In the genomic region with DNA sequence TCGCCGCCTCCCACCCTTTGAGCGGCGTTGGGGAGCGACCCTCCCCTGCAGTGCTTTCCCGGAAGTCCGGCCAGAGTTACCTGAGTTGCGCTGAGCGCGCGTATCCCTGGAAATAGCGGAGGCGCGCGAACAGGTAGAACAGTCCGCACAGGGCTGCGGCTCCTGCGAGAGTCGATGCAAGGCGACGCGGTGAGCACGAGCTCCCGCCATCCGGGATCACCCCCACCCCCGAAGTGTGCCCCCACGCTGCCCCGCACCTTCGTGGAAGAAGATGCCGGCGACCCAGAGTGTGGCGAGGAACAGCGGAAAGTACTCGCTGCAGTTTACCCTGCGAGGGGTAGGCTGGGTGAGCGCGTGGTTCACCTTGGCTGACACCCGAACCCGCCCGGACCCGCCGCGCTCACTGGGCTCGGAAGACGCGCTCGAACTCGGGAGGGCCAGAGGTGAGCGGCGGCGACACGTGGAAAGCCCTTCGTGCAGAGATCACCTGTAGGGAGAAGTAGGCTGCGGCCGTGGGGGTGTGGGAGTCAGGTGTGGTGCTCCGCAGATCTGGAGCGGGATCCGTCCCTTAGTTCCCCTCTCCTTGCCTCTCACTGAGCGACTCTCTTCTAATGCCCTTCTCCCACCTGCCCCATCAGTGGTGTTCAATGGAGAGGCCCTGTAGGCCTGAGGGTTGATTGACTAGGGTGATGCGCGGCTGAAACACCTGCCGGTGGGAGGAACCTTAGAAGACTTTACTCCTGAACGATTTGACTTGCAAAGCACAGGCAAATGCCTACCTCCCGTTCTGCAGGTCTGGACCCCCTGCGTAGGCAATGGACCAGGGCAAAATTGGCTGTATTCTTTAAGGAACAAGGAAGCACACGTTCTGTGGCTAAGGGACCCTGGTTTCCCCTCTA, we compare ENCODE assay signal across 8 mouse cellular contexts. TPM values are rescaled to one million over a fixed set of nuclear protein-coding genes. Genes with fewer than 3 reads are reported as not detected.
DNase-seq lines count a peak whose midpoint lies in the region; ATAC-seq lines count a peak whose summit lies in the region.

No protein-coding gene starts in this region.

- peaks cover 24% of the 10 kb centered on the region for H3K27me3 ChIP-seq in heart, embryonic 14.5 days (ENCODE audit: control insufficient read depth, insufficient read depth, low read length)
- H3K27me3 ChIP-seq in hindbrain, embryonic 11.5 days (ENCODE audit: control insufficient read depth, insufficient read depth, low read length), result peaks cover 18% of the 10 kb centered on the region
- H3K27me3 ChIP-seq in liver, embryonic 15.5 days, result peaks cover 14% of the 10 kb centered on the region

- DNase-seq in heart, postnatal 25 days (ENCODE audit: low spot score), result no peak
- peak; percentile 56 for DNase-seq in R1 (ENCODE audit: low read depth, low spot score)
- DNase-seq in hindbrain, embryonic 11.5 days (ENCODE audit: low spot score), result no peak
- DNase-seq in right cerebral cortex, postnatal 14 days, result no peak
- DNase-seq in ovary, postnatal 36 days (ENCODE audit: low spot score), result no peak
- DNase-seq in layer of hippocampus, postnatal 10 days (ENCODE audit: low spot score in 2 of 2), result no peak

- ATAC-seq in heart, embryonic 14.5 days (ENCODE audit: insufficient number of reproducible peaks, insufficient read depth, low FRiP score, low read depth), result peak; percentile 7; the same call in 1 of the 2 replicates
- ATAC-seq in hindbrain, embryonic 11.5 days (ENCODE audit: low FRiP score), result peak; percentile 51; the same call in 1 of the 2 replicates
- peak; percentile 54 for ATAC-seq in liver, embryonic 15.5 days (ENCODE audit: insufficient read depth)

- peak overlapping the region; percentile 73 for H3K9ac ChIP-seq in heart, embryonic 14.5 days (ENCODE audit: low read length)
- H3K9ac ChIP-seq in hindbrain, embryonic 11.5 days (ENCODE audit: low read depth, low read length), result peak overlapping the region; percentile 48; the same call in 1 of the 2 replicates
- H3K9ac ChIP-seq in liver, embryonic 15.5 days, result peak overlapping the region; percentile 60

- no peak overlapping the region for H3K27ac ChIP-seq in heart, embryonic 14.5 days (replicated peaks in 1 of 2; ENCODE audit: control insufficient read depth in 1 of 2, insufficient read depth in 1 of 2, low read depth in 2 of 2, low read length in 2 of 2)
- H3K27ac ChIP-seq in hindbrain, embryonic 11.5 days (ENCODE audit: low read depth, low read length), result no peak overlapping the region
- H3K27ac ChIP-seq in liver, embryonic 15.5 days (replicated peaks), result no peak overlapping the region

- peak overlapping the region; percentile 94 for H3K4me2 ChIP-seq in heart, embryonic 14.5 days (ENCODE audit: low read length)
- H3K4me2 ChIP-seq in hindbrain, embryonic 11.5 days (replicated peaks; ENCODE audit: low read depth, low read length), result peak overlapping the region; percentile 87
- H3K4me2 ChIP-seq in liver, embryonic 15.5 days, result peak overlapping the region; percentile 98

- H3K36me3 ChIP-seq in heart, embryonic 14.5 days (ENCODE audit: control insufficient read depth, insufficient read depth, low read length), result peaks cover 32% of the 10 kb centered on the region
- H3K36me3 ChIP-seq in hindbrain, embryonic 11.5 days (ENCODE audit: control insufficient read depth, insufficient read depth, low read length), result peaks cover 4% of the 10 kb centered on the region; the same call in 1 of the 2 replicates
- peaks cover 36% of the 10 kb centered on the region for H3K36me3 ChIP-seq in liver, embryonic 15.5 days (replicated peaks)

- intact Hi-C loops in heart, postnatal 25 days (cut with DNase I), result loop anchor here (2.0 to 5.0 kb wide), 2 partner anchors 54 to 125 kb away; no protein-coding TSS in a partner anchor

- peaks cover 14 to 17% of the 10 kb centered on the region in 2 experiments; a peak in 3 of 4 replicates for H3K4me1 ChIP-seq in heart, embryonic 14.5 days (ENCODE audit: control insufficient read depth in 2 of 2, insufficient read depth in 2 of 2, low read length in 2 of 2)
- peaks cover 2% of the 10 kb centered on the region; the same call in 1 of the 2 replicates for H3K4me1 ChIP-seq in hindbrain, embryonic 11.5 days (replicated peaks; ENCODE audit: control insufficient read depth, insufficient read depth, low read length)
- peaks cover 49% of the 10 kb centered on the region for H3K4me1 ChIP-seq in liver, embryonic 15.5 days (replicated peaks)

- H3K4me3 ChIP-seq in heart, embryonic 14.5 days (ENCODE audit: control insufficient read depth in 1 of 2, insufficient read depth in 1 of 2, low read depth in 1 of 2, low read length in 2 of 2), result peak overlapping the region; percentile 52 to 61
- peak overlapping the region; percentile 54 for H3K4me3 ChIP-seq in hindbrain, embryonic 11.5 days (ENCODE audit: low read depth, low read length)
- H3K4me3 ChIP-seq in liver, embryonic 15.5 days (replicated peaks), result peak overlapping the region; percentile 70

- 2% methylated on average over 65 of the region's 66 CpGs for WGBS in heart, embryonic 14.5 days
- WGBS in hindbrain, embryonic 11.5 days, result 2% methylated on average over 66 of the region's 66 CpGs
- WGBS in liver, embryonic 15.5 days (ENCODE audit: insufficient replicate concordance), result 2% methylated on average over 66 of the region's 66 CpGs

- no peaks in the 10 kb centered on the region for H3K9me3 ChIP-seq in heart, embryonic 14.5 days (ENCODE audit: control insufficient read depth, low read length)
- H3K9me3 ChIP-seq in hindbrain, embryonic 11.5 days (ENCODE audit: control insufficient read depth, low read length), result no peaks in the 10 kb centered on the region
- H3K9me3 ChIP-seq in liver, embryonic 15.5 days (replicated peaks), result no peaks in the 10 kb centered on the region

RNA-seq across cellular contexts. Expression of a gene that starts 1.2 kb away (rescaled TPM):
- polyA plus RNA-seq in heart, embryonic 14.5 days (2014; fragmentation: Nextera tagmentation; extraction: Ambion mirVana), result 1.8 and 1.9 TPM in 2 replicates
- 1 to 10 TPM; 4.8 to 7.8 TPM for total RNA-seq in heart, postnatal 25 days (2021)
- 0.94 and 1.3 TPM in 2 replicates for polyA plus RNA-seq in hindbrain, embryonic 11.5 days (2014; fragmentation: Nextera tagmentation; extraction: Ambion mirVana)
- 0.46 and 0.51 TPM in 2 replicates for polyA plus RNA-seq in liver, embryonic 15.5 days (2015; fragmentation: Nextera tagmentation; extraction: Ambion mirVana)
- 10 to 100 TPM in 1 of 2 experiments, 1 to 10 TPM in 1; 9.9 to 15.5 TPM for total RNA-seq in layer of hippocampus, postnatal 10 days (2021)

RNA-seq across cellular contexts. Expression of a gene that starts 26.5 kb away (rescaled TPM):
- polyA plus RNA-seq in heart, embryonic 14.5 days (2014; fragmentation: Nextera tagmentation; extraction: Ambion mirVana), result 32.9 and 37.6 TPM in 2 replicates
- 10 to 100 TPM; 85.3 to 86.5 TPM for total RNA-seq in heart, postnatal 25 days (2021)
- 17.9 and 19.6 TPM in 2 replicates for polyA plus RNA-seq in hindbrain, embryonic 11.5 days (2014; fragmentation: Nextera tagmentation; extraction: Ambion mirVana)
- 12.7 and 14.9 TPM in 2 replicates for polyA plus RNA-seq in liver, embryonic 15.5 days (2015; fragmentation: Nextera tagmentation; extraction: Ambion mirVana)
- 100 to 1,000 TPM; 201 to 243 TPM for total RNA-seq in layer of hippocampus, postnatal 10 days (2021)

RNA-seq across cellular contexts. Expression of a gene that starts 26.6 kb away (rescaled TPM):
- polyA plus RNA-seq in heart, embryonic 14.5 days (2014; fragmentation: Nextera tagmentation; extraction: Ambion mirVana), result 216 and 226 TPM in 2 replicates
- 100 to 1,000 TPM; 265 to 324 TPM for total RNA-seq in heart, postnatal 25 days (2021)
- 165 and 188 TPM in 2 replicates for polyA plus RNA-seq in hindbrain, embryonic 11.5 days (2014; fragmentation: Nextera tagmentation; extraction: Ambion mirVana)
- 161 and 189 TPM in 2 replicates for polyA plus RNA-seq in liver, embryonic 15.5 days (2015; fragmentation: Nextera tagmentation; extraction: Ambion mirVana)
- total RNA-seq in layer of hippocampus, postnatal 10 days (2021), result 100 to 1,000 TPM; 302 to 324 TPM

RNA-seq across cellular contexts. Expression of a gene that starts 54.9 kb away (rescaled TPM):
- polyA plus RNA-seq in heart, embryonic 14.5 days (2014; fragmentation: Nextera tagmentation; extraction: Ambion mirVana), result 5.2 and 5.6 TPM in 2 replicates
- total RNA-seq in heart, postnatal 25 days (2021), result 10 to 100 TPM; 11.5 to 12.9 TPM
- 9.2 and 10.1 TPM in 2 replicates for polyA plus RNA-seq in hindbrain, embryonic 11.5 days (2014; fragmentation: Nextera tagmentation; extraction: Ambion mirVana)
- polyA plus RNA-seq in liver, embryonic 15.5 days (2015; fragmentation: Nextera tagmentation; extraction: Ambion mirVana), result 1.5 and 2.1 TPM in 2 replicates
- total RNA-seq in layer of hippocampus, postnatal 10 days (2021), result 10 to 100 TPM in 1 of 2 experiments, 1 to 10 TPM in 1; 9.5 to 10.1 TPM
